Mouse (Mus musculus) heart, postnatal 4 days (tissue): ENCODE data around the gene Ttc23. TPM values are rescaled to one million over a fixed set of nuclear protein-coding genes. Genes with fewer than 3 reads are reported as not detected.

Source experiments
- DNase-seq: peaks from one replicate; pipeline ENCODE4 v3.0.0; 2021
- total RNA-seq, 2 experiments: library from RNA; stranded (reverse); gene quantifications; 2 replicates each; pipeline ENCODE4 v1.2.3; 2021

Ttc23 gene
- total RNA-seq, 2 experiments from 2014 or later = 34.9 TPM

DNA sequence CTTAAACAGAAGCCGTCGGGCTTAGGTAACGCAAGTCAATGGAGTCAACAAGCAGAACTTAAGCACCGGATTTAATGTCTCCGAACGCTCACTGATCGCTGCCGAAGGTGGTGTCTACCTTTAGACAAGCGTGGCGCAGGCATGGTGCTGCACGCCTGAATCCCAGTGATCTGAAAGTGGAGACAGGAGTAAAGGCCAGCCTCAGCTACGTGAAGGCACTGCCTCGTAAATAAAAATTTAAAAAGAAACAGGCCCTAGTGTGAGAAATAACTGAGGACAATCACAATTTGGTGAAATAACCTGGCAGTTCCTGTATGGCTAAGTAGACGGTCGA is 1.6 kb upstream of the Ttc23 start:
- no peak for DNase-seq

DNA sequence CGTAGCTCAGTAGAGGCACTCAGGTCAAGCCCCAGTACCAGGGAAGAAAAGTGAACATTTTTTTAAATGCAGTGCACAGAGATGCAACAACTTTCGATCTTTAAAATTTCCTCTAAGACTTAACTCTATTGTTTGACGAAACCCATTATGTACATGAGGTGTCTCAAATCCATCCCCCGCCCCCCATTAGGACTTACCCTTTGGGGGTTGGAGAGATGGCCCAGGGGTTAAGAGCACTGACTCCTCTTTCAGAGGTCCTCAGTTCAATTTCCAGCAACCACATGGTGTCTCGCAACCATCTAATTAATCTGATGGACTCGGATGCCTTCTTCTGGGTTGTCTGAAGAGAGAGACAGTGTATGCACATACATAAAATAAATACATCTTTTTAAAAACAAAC is 1.1 kb upstream of the Ttc23 start:
- DNase-seq = no peak

DNA sequence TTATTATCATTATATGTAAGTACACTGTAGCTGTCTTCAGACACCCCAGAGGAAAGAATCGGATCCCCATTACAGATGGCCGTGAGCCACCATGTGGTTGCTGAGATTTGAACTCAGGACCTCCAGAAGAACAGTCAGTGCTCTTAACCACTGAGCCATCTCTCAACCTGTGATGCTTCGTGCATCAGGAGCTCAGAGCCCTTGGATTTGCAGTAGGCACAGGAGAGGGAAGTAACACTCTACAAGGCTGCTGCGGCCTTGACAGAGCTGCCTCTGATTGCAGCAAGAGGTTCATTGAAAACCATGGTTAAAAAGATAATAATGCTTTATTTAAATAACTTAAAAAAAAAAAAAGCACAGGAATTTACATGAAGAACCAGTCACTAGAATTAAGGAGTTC is 1.2 kb downstream of the Ttc23 start:
- DNase-seq = no peak

DNA sequence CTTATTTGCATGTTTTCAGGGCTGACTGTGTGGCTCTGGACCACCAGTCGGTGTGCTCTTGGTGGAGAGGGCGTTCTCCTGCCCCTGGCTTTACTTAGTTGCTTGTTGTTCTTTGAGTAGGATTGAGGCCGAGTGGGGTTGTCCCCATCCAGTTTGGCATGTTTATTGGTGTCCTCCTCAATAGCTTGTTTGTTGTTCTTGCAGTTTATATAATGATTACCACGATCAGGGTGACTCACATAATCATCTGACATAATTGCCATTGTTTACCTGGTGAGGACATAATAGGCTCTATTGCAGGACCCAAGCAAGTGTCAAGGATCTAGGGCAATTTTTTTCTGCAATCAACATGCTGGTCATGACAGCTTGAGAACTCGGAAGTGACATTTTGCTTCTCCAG is 5.0 kb downstream of the Ttc23 start:
- DNase-seq = no peak

DNA sequence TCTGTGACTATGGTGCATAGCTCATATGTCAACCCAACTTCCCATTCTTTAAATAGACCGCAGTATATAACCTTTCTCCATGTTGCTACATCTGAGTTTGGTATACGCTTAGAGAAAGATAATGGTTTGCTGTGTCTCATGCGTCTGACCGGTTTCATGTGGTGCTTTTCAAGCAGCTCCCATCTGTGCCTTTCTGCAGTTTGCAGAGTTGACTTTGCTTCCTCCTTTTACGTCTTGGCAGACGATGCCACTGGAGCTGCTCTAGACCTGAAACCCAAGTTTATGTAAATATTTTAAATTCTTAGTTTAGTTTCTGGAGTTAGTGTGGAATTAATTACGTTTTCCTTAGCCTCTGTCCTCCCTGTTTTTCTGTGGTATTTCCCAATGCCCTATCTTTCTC is 7.5 kb downstream of the Ttc23 start:
- DNase-seq = no peak

DNA sequence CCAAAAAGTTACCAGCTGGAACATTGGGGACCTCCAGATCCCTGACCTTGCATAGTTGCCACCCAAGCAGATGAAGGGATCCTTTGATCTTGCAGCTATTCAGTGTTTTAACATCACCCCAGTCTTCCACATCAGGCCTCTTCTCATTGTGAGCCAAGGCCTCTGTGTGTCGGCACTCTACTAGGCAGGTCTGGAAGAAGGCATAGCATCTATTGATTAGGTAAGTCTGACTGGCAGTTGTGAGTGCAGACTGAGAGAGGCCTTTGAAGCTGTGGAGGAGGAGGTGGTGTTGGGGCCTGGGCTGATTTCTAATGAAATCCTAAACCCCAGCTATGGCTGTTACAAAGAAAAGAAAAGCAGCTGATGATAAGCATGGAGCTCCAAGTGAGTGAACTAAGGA is 8.0 kb downstream of the Ttc23 start:
- no peak for DNase-seq

DNA sequence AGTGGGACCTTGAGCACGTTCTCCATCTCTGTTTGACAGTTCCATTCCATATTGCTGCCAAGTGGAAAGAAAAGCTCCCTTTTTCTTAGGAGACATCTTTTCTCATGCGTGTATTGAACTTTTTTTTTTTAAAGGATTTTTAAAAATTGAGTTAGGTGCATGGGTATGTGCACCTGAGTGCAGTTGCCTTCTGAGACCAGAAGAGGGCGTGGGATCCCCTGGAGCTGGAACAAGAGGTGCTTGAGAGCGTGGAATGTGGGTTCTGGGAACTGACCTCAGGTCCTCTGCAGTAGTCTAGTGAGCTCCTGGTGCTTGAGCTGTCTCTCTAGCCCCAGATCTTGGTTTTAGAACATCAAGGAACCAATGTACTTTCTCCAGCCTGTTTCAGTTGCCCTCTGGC is 10.9 kb downstream of the Ttc23 start:
- DNase-seq = no peak

DNA sequence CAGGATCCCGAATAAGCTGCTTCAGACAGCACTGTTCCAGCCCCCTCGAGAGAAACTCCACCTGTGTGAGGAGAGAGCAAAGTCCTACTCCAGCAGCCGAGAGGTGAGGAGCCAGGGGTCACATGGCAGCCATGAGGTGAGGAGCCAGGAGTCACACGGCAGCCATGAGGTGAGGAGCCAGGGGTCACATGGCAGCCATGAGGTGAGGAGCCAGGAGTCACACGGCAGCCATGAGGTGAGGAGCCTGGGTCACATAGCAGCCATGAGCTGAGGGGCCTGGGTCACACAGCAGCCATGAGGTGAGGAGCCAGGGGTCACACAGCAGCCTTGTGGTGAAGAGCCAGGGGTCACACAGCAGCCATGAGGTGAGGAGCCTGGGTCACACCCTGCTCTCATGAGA is 15.2 kb downstream of the Ttc23 start:
- no peak for DNase-seq

DNA sequence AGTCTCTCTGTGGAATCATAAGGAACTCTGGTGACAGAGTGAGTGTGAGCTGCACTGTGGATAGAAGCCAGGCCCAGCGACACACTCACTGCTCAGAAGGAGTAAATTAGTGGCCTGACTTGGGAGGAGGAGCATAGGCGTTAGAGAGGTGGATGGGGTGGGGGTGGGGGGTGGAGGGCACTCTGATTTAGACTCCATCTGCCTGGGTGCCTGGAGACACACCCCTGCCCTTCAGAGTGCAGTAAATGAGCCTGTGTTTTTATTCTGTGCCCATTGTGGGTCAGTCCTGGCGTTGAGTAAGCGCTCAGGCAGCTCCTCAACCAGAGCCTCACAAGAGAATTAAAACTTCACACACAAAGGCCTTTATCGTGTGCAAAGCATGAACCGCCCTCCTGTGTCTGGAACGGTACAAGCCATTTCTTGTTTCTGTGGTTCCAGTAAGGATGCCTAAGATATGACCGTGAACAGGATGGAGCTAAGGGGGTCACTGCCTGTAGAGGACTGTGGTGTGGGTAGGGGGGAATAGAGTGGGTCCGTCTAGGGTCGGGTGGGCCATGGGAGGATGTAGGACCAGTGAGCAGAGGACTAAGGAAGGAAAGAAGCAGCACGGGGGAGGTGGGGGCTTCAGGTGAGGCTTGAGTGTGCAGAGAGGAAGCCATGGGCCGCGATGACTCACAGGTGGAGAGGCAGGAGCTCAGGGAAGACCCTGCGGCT is 16.9 kb downstream of the Ttc23 start:
- DNase-seq = no peak

DNA sequence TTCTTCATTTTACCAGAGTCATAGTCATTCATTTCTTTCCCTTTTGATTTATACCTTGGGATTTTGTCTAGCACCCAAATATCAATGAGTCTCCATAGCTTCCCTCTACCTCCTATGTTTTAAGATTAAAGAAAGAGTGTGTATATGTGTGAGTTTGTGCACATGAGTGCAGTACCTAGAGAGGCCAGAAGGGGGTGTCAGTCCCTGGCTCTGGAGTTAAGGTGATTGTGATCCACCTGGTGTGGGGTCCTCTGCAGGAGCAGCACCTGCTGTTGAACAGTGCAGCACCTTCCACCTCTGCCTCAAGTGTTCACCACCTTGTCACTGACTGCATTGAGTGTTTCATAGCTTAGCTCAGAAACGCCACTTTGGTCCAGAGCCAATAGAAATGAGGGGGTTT is 23.8 kb downstream of the Ttc23 start:
- no peak for DNase-seq

DNA sequence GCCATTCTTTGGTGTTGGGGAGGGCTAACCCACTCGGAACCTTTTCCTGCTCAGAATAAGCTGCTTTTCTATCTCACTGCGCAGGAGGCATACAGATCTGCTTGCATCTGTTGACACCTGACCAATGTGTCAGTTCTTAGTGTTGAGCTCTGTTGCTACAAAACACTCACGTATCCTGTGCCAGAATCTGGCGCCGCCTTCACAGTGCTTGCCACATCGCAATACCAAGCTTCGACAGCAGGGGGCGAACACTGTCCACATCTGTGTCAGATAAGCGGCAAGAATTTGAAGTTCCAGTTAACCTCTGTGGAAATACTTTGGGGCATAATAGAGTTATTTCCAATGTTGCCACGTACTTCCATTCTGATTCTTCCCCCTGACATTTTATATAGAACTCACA is 25.4 kb downstream of the Ttc23 start:
- peak; percentile 99 for DNase-seq

DNA sequence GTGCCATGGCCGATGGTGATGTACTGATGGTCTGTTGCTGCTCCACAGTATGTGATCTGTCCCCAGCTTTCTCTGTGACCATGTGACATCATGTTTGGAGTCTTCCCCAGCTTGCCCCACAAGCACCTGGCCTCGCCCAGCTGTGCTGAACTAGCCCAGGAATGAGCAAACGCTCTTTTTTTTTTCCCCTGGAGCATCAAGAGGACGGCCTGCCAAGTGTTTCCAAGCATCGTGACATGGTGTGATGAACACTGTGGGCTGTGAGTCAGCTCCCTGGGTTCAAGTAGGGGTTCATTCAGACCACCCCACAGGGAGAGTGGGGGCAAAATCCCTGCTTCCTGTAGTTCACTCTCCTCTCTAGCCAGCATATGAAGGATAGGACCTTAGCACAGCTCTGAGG is 26.4 kb downstream of the Ttc23 start:
- DNase-seq = no peak

DNA sequence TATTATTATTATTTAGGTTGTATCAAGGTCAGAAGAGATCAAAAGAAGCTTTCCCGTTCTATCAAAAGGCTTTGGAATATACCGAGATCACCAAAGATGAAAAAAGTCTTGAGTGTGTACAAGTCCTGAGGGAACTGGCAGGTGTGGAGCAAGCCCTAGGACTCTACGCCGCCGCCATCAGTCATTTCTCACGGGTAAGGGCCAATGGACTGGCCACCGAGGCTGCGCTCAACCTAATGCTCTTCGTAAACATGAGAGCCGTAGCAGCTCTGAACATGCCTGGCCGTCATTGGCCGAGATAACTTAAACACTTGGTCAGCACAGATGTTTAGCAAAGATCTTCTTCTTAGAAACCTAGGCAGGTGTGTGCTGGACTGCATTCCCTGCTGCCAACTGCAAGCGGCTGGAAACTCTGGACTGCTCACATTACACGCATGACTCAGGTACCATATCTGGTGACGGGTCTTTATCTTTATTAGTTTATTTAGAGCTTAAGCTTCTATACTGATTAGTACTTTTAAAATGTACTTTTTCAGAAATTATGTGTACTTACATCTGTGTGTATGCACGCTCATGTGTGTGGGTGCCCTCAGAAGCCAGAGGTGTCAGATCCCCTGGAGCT is 31.8 kb downstream of the Ttc23 start:
- no peak for DNase-seq

DNA sequence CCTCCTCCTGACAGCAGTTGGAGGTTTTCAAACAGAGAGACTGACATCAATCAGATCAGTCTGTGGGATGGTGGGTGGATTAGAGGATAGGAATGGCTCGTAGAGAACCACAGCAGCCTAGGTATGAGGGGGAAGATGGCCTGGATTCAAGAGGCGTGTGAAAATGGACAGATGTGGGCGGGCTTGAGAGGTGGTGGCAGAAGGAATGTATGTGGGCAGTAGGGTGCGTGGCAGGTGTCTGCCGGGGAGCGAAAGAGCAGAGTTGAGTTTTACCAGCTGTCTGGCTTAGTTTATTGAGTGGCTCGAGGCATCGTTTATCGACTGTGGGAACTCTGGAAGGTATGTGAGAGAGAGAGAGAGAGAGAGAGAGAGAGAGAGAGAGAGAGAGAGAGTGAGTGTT is 33.9 kb downstream of the Ttc23 start:
- no peak for DNase-seq

DNA sequence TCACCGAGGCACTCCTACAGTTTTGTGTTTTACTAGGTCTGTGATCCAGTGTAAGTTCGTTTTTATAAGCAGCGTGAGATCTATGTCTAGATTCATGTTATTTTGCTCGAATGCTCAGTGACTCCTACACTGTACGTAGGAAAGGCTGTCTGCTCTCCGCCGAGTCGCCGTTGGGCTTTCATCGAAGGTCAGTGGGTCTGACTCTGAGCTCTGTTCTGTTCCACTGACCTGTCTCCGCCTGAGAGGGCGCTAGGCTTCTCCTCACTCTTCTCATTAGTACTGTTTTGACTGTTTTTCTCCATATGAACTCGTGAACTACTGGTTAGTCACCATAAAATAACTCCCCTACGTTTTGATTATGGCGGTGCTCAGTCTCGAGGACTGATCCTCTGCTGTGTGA is 35.8 kb downstream of the Ttc23 start:
- DNase-seq = no peak

DNA sequence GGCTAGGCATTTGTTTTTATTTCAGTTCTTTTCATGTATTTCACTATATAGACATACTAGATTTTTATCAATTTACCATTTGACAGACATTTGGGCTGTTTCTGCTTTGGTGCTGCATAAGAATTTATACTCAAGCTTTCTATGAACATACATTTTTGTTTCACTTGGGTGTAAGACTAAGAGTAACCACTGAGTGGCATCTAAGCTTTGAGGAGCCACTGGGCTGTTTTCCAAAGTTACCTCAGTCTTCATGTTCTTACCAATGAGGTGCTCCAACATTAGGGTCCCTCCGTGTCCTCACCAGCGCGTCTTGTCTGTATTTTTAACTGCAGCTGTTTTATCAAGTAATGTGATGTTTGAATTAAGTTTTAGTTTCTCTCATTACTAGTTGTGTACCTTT is 39.3 kb downstream of the Ttc23 start:
- DNase-seq = no peak

DNA sequence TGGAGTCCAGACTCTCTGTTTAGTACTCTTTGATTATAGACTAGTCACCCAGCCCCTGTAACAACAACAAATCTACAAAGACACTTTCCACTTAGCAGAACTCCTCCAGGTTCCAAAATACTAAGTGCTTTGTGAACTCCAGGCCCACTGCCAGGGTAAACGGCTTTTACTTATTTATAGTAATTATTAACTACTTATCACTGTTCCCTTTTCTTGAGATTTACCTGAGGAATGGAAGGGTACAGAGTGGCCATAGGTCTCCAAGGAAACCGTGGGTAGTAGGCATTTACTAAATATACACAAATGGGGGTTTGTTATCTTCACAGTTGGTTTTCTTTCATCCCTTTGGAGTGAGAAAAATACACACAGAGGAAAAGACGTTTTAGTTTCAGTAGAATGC is 41.1 kb downstream of the Ttc23 start:
- DNase-seq = no peak

DNA sequence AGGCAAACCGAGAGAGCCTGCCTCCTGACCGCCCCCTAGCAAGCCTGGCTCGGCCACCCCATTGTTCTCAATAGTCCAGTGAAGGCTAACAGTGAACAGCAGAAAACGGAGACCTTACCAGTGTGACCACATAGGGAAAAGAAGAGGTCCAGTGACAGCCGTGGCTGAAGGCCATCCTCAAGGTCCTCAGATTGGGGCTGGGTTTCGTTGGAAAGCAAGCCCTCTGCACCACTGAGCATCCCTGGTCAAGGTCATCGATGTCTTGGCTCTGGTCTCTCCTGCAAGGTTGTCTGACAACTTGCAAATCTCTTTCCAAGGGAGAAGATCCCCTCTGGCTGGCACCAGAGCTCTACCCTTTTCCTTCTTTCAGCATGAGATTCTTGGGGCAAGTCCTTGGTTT is 42.6 kb downstream of the Ttc23 start:
- no peak for DNase-seq

DNA sequence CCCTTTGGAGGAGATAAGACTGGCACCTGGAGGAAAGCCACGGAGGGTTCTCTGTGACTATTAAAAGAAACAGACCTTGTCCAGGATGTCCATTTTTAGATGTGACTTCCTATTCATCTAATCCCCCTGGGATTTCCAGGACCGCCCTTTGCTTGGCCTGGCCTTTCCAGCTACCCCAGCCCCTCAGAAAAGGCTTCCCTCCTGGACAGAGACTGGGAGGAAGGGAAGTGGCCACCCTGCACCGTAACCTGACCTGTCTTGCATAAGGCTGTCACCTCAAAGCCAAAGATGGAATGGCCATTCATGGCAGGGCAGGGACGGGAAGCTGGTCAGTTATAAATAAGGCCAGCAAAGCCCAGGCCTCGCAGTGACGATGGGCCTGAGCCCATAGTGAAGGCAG is 43.8 kb downstream of the Ttc23 start:
- DNase-seq = no peak

DNA sequence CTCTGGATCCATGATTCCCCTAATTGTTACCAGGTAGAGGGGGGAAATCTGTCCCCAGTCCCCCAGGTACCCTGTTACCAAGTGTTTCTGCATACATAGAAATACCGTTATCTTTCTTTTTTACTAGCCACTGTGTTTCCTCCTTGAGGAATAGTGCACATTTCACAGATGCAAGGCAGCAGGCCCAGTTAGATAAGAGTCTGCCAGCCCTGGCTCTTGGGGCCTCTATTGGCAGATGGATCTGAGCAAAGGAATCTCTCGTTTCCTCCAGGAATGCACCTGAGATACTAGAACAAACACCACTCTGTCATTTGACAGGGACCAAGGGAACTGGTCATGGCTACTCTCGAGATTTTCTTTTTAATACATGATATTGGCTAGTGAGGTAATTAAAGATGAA is 44.9 kb downstream of the Ttc23 start:
- peak; percentile 71 for DNase-seq

DNA sequence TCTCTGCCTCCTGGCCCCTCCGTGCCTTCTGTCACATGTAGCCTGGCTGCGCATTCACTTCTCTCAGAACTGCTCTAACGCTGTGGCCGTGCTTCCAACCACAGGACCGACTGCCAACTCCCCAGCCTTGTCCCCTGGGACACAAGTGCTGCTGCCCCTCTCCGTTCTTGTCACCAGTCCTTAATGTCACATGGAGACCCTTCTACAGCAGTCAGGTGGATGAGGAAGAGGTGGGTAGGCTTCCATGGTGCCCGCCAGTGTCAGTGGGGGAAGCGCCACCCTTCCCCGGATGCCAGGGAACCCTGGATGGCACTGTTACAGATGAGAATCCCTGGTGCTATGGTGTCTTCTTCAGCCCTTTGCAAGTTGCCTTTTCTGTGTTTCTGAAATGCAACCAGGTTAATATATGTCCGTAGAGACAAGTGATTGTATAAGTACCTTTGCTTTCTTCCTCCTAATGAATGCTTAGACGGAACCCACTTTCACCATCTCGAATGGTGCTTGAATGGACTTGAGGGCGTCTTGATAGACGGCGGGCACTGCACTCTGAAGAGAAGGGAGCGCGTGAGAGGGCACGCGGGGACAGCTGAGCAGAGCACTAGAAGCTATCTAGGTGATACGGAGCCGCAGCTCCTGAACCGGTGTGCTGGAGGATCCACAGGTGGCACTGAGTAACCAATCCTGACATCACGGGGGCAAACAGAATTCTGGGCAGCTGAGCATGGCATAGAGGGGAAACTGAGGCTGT is 45.8 kb downstream of the Ttc23 start:
- no peak for DNase-seq

DNA sequence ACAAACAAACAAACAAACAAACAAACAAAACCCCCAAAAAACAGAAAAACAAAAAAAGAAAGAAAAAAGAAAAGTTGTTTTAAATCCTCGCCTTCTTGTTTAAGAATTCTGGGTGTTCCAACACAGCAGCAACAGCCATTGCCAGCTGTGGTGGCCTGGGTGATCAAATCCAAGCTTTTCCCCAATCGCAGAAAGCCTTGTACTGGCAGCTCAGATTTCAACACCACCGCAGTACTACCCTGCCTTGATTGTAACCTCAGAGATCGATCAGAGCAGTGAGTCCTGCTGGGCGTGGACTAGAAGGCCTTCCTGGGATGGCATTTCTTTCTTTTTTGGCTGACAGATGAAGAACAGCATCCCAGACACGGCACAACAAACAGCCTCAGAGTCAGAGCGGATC is 48.7 kb downstream of the Ttc23 start:
- DNase-seq = no peak

DNA sequence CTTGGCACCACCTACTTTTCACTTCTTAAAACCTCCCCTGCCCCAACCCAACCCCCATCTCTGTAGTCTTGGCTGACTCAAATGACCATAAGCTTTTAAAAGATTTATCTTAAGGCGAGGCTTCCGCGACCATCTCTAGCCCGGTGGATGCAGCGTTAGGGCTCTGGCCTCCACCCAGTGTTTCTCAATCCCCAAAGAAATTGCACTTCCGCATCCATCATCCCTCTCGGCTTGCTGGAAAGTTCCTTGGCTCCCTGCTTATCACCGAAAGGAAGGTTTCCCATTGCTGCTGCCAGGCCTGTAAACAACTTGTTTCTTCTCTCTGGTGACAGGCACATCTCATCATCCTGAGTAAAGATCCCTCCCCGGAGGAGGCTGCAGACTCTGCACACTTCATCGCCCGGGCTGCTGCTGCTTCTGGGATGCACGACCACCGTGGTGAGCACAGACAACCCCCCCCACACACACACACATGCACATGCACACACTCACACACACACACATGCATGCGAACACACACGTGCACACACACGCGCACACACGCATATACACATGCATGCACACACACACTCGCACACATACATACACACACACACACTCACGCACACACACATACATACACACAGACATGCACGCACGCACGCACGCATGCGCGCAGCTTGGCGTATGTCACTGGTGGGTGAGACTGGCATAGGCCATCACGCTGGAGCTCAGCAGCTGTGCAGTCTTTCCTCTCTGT is 50.9 kb downstream of the Ttc23 start:
- peak; percentile 40 for DNase-seq

DNA sequence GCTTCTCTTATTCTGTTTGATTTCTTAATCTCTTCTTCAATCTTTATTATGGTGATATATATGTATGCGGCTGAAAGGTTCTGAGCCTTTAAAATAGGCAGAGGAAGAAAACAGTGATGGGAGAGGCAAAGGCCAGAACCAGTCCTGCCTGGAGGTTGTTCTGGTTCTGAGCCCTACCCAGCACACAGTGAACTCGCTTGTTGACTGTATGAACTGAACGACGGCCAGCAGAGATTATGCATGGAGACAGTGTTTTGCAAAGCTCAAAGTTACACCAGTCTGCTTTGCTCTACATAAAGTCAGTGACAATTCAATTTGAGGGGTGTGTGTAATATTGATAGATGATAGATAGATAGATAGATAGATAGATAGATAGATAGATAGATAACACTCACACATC is 52.1 kb downstream of the Ttc23 start:
- DNase-seq = no peak
